Mouse (Mus musculus) MEL (cell line): ENCODE measurements around the gene Psg27. TPM values are rescaled to one million over a fixed set of nuclear protein-coding genes. Genes with fewer than 3 reads are reported as not detected.
"Not testable (repeated sequence)": the region's sequence is repeated elsewhere in the genome, so short reads cannot be mapped to it uniquely, and the experiment has no call there.

Experiments
- DNase-seq: peaks from one replicate; pipeline ENCODE4 v3.0.0; 2011; ENCODE audit warnings: low read depth, low spot score
- H3K27ac ChIP-seq: 2 replicates; pipeline ENCODE4 v1.5.1; 2012; ENCODE audit warnings: low read depth, mild to moderate bottlenecking, control low read depth, low read length, moderate library complexity; ENCODE audit not compliant: control insufficient read depth
- H3K27me3 ChIP-seq, 2 experiments: fragments of 150-350 bp in 1 of 2; sonication (generic) in 1 of 2; 2 replicates each; pipeline ENCODE4 v1.6.1; 2012; ENCODE audit warnings: low read length in 2 of 2, mild to moderate bottlenecking in 2 of 2, improper control_type of control experiment in 1 of 2, moderate library complexity in 1 of 2; ENCODE audit not compliant: insufficient read depth in 2 of 2, control insufficient read depth in 1 of 2
- H3K36me3 ChIP-seq, 2 experiments: 2 replicates each; pipeline ENCODE4 v1.6.1; 2012 to 2014; ENCODE audit warnings: low read length in 2 of 2, improper control_type of control experiment in 1 of 2, inconsistent platforms in 1 of 2, mild to moderate bottlenecking in 1 of 2; ENCODE audit not compliant: insufficient read depth in 2 of 2, control insufficient read depth in 1 of 2
- H3K4me1 ChIP-seq, 2 experiments: fragments of 150-350 bp in 1 of 2; sonication (generic) in 1 of 2; 2 replicates each; pipeline ENCODE4 v1.6.1; 2012; ENCODE audit warnings: low read length in 2 of 2, improper control_type of control experiment in 1 of 2, mild to moderate bottlenecking in 1 of 2; ENCODE audit not compliant: insufficient read depth in 2 of 2, control insufficient read depth in 1 of 2
- H3K4me3 ChIP-seq, 2 experiments: fragments of 150-350 bp in 1 of 2; sonication (generic) in 1 of 2; 2 replicates each; pipeline ENCODE4 v1.5.1; 2012; ENCODE audit warnings: low read depth in 2 of 2, low read length in 2 of 2, mild to moderate bottlenecking in 2 of 2, moderate library complexity in 2 of 2, control low read depth in 1 of 2, improper control_type of control experiment in 1 of 2; ENCODE audit not compliant: control insufficient read depth in 1 of 2, insufficient read depth in 1 of 2
- H3K79me2 ChIP-seq: 2 replicates; pipeline ENCODE4 v1.6.1; 2012; ENCODE audit warnings: mild to moderate bottlenecking, low read length, moderate library complexity; ENCODE audit not compliant: control insufficient read depth, poor library complexity, insufficient read depth
- H3K9ac ChIP-seq: 2 replicates; pipeline ENCODE4 v1.6.1; 2012; ENCODE audit warnings: low read depth, mild to moderate bottlenecking, control low read depth, low read length, moderate library complexity; ENCODE audit not compliant: control insufficient read depth, poor library complexity, severe bottlenecking
- H3K9me3 ChIP-seq: fragments of 150-350 bp; sonication (generic); replicated peaks from 2 replicates; pipeline ENCODE4 v1.6.1; 2012; ENCODE audit warnings: mild to moderate bottlenecking, low read length, improper control_type of control experiment, moderate library complexity; ENCODE audit not compliant: insufficient read depth
- CTCF ChIP-seq, 3 experiments: IDR thresholded peaks in 2 of 3; conservative IDR thresholded peaks in 1 of 3; 2 replicates each; pipeline ENCODE4 v1.5.1; 2011 to 2012; ENCODE audit warnings: low read length in 3 of 3, low read depth in 2 of 3, mild to moderate bottlenecking in 2 of 3, improper control_type of control experiment in 1 of 3, inconsistent platforms in 1 of 3, mixed read lengths in 1 of 3, moderate library complexity in 1 of 3; ENCODE audit not compliant: control insufficient read depth in 1 of 3, insufficient read depth in 1 of 3, poor library complexity in 1 of 3, severe bottlenecking in 1 of 3
- EP300 ChIP-seq, 2 experiments: IDR thresholded peaks; 2 replicates each; pipeline ENCODE4 v1.6.1; 2011; ENCODE audit warnings: improper control_type of control experiment in 2 of 2, low read length in 2 of 2, low read depth in 1 of 2, mild to moderate bottlenecking in 1 of 2
- GATA1 ChIP-seq: IDR thresholded peaks from 2 replicates; pipeline ENCODE4 v1.6.1; 2011; ENCODE audit warnings: low read depth, low read length, improper control_type of control experiment
- HCFC1 ChIP-seq: IDR thresholded peaks from 2 replicates; pipeline ENCODE4 v1.6.1; 2012; ENCODE audit warnings: low read depth, mild to moderate bottlenecking, inconsistent platforms, low read length, improper control_type of control experiment, moderate library complexity
- KAT2A ChIP-seq: conservative IDR thresholded peaks from 2 replicates; pipeline ENCODE4 v1.6.1; 2012; ENCODE audit warnings: low read depth, low read length, improper control_type of control experiment, inconsistent platforms
- MEF2A ChIP-seq: IDR thresholded peaks from 2 replicates; pipeline ENCODE4 v1.6.1; 2014; ENCODE audit warnings: low read depth, mild to moderate bottlenecking, inconsistent platforms, low read length, improper control_type of control experiment; ENCODE audit not compliant: poor library complexity, insufficient replicate concordance, severe bottlenecking; ENCODE audit errors: extremely low read depth
- MXI1 ChIP-seq: IDR thresholded peaks from 2 replicates; pipeline ENCODE4 v1.6.1; 2011; ENCODE audit warnings: mild to moderate bottlenecking, low read depth, low read length, improper control_type of control experiment
- MYC ChIP-seq: IDR thresholded peaks from 2 replicates; pipeline ENCODE4 v1.6.1; 2011; ENCODE audit warnings: low read depth, mild to moderate bottlenecking, low read length, improper control_type of control experiment, moderate library complexity
- NELFE ChIP-seq: IDR thresholded peaks from 2 replicates; pipeline ENCODE4 v1.6.1; 2011; ENCODE audit warnings: low read depth, low read length, improper control_type of control experiment
- POLR2AphosphoS2 ChIP-seq: IDR thresholded peaks from 2 replicates; pipeline ENCODE4 v1.6.1; 2011; ENCODE audit warnings: low read length, improper control_type of control experiment
- TAL1 ChIP-seq: IDR thresholded peaks from 2 replicates; pipeline ENCODE4 v1.6.1; 2012; ENCODE audit warnings: mild to moderate bottlenecking, inconsistent platforms, low read length, moderate library complexity, mixed read lengths
- TCF12 ChIP-seq: IDR thresholded peaks from 2 replicates; pipeline ENCODE4 v1.6.1; 2014; ENCODE audit warnings: low read depth, mild to moderate bottlenecking, inconsistent platforms, low read length, improper control_type of control experiment, moderate library complexity
- UBTF ChIP-seq: IDR thresholded peaks from 2 replicates; pipeline ENCODE4 v1.6.1; 2012; ENCODE audit warnings: low read depth, mild to moderate bottlenecking, inconsistent platforms, low read length, improper control_type of control experiment, moderate library complexity, borderline replicate concordance; ENCODE audit not compliant: insufficient read depth
- ZKSCAN1 ChIP-seq: IDR thresholded peaks from 2 replicates; pipeline ENCODE4 v1.6.1; 2012; ENCODE audit warnings: low read depth, mild to moderate bottlenecking, inconsistent platforms, low read length, improper control_type of control experiment, moderate library complexity
- ZNF384 ChIP-seq: IDR thresholded peaks from 2 replicates; pipeline ENCODE4 v1.6.1; 2012; ENCODE audit warnings: low read depth, mild to moderate bottlenecking, inconsistent platforms, low read length, improper control_type of control experiment
- polyA plus RNA-seq, 2 experiments: library from polyadenylated mRNA; stranded (reverse) in 1 of 2; unstranded in 1 of 2; fragments of >175 nt in 1 of 2; fragments of >200 nt in 1 of 2; gene quantifications; 2 replicates each; pipeline versions ENCODE4 v1.2.1 to v1.2.4; 2012; ENCODE audit warnings: low replicate concordance in 2 of 2, low read depth in 1 of 2; ENCODE audit not compliant: insufficient read length in 2 of 2, insufficient read depth in 1 of 2, missing spikeins in 1 of 2
- total RNA-seq: library from RNA; depleted of rRNA; stranded (reverse); fragments of 300-350 nt; gene quantifications from 2 replicates; pipeline ENCODE4 v1.2.3, GENCODE M21; 2012; rRNA removed

Psg27 gene
- total RNA-seq (not detected in 2 replicates), polyA plus RNA-seq (not detected)

DNA sequence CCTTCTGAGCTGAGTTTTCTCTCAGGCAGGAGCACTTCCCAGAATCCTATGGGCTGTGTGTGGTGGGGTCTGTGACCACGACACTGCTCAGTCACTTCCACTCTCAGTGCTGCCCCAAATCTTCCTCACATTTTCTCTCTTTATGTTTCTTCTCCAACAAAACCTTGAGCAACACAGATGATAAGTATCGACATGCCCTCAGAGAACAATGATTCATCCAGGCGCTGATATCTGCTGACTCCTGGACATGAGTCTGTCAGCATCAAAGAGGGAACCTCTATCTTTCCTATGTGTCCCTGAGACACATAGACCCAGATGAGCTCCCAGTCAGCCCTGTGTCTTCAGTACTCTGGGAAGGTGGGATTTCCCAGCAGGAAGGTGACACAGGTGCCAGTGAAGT lies at the start of gene Psg27:
Gene Psg27 (minus strand): TSS at position 101 of the 400 bp plus-strand sequence.
- Histone ChIP-seq H3K27ac (no peak within 1 kb of the TSS), H3K4me3 (no peak within 1 kb of the TSS), H3K9me3 (no peaks in the 10 kb centered on the region), H3K4me1 (no peaks in the 10 kb centered on the region), H3K9ac (no peak within 1 kb of the TSS), H3K36me3 (no peaks in the 10 kb centered on the region), H3K27me3 (no peaks in the 10 kb centered on the region), H3K79me2 (no peaks in the 10 kb centered on the region)
- TF ChIP-seq POLR2AphosphoS2 (no peak), MXI1 (no peak), NELFE (no peak), UBTF (no peak), TAL1 (no peak), ZNF384 (no peak), KAT2A (no peak), ZKSCAN1 (no peak), MYC (no peak)
- DNase-seq = no peak

GRCm38 (mm10) chr7:18616401-18616800 lies 49.3 kb upstream of the Psg27 start, which contains the start of gene Psg23:
TSS of gene Psg23 (minus strand) at chr7:18616501.
- H3K9me3 ChIP-seq, DNase-seq, H3K27ac ChIP-seq: not testable (repeated sequence)

GRCm38 (mm10) chr7:18559850-18560249 lies 7.3 kb downstream of the Psg27 start:
- Histone ChIP-seq H3K27ac (no peak overlapping the region), H3K36me3 (no peaks in the 10 kb centered on the region), H3K27me3 (no peaks in the 10 kb centered on the region), H3K4me3 (no peak overlapping the region), H3K4me1 (no peaks in the 10 kb centered on the region), H3K9ac (no peak overlapping the region), H3K79me2 (no peaks in the 10 kb centered on the region), H3K9me3 (no peaks in the 10 kb centered on the region)
- no peak for DNase-seq
- TF ChIP-seq MEF2A (no peak), TCF12 (no peak), TAL1 (no peak), GATA1 (no peak), CTCF (IDR thresholded peaks at IDR 0.05 in 2 of 3, conservative IDR thresholded peaks at IDR 0.05 in 1 of 3; ENCODE audit: control insufficient read depth in 1 of 3, insufficient read depth in 1 of 3, low read depth in 2 of 3, low read length in 3 of 3, poor library complexity in 1 of 3, severe bottlenecking in 1 of 3) (no peak), MXI1 (no peak), HCFC1 (no peak), EP300 (IDR thresholded peaks at IDR 0.05; ENCODE audit: low read depth in 1 of 2, low read length in 2 of 2) (no peak)

More at GRCm38 (mm10) chr7:18616401-18616800, 49.3 kb upstream of the Psg27 start, which contains the start of gene Psg23:
- H3K9ac ChIP-seq, H3K4me1 ChIP-seq, H3K36me3 ChIP-seq, H3K4me3 ChIP-seq, H3K27me3 ChIP-seq, H3K79me2 ChIP-seq: not testable (repeated sequence)

GRCm38 (mm10) chr7:18555751-18556150 lies 11.4 kb downstream of the Psg27 start:
- DNase-seq, H3K79me2 ChIP-seq, H3K27me3 ChIP-seq, H3K4me1 ChIP-seq, H3K27ac ChIP-seq, H3K36me3 ChIP-seq, H3K4me3 ChIP-seq, H3K9me3 ChIP-seq, H3K9ac ChIP-seq: not testable (repeated sequence)
